Mouse (Mus musculus): Measurements from ENCODE around the gene Sptbn4.

- TF ChIP-seq CTCF (IDR thresholded peaks at IDR 0.05; ENCODE audit: borderline replicate concordance, extremely low read depth, insufficient read depth, insufficient read length), result no peak
- no peak for TF ChIP-seq POLR2A (IDR thresholded peaks at IDR 0.05; ENCODE audit: borderline replicate concordance, extremely low read depth, insufficient read depth, insufficient read length, poor library complexity, severe bottlenecking)
Measured at GRCm38 (mm10) chr7:27423556-27424326, 23.7 kb downstream of the Sptbn4 start.

All from brain, embryonic 14.5 days (tissue).